Mouse (Mus musculus) kidney, embryonic 16.5 days (tissue): ENCODE results near the gene Armc9. TPM values are rescaled to one million over a fixed set of nuclear protein-coding genes. Genes with fewer than 3 reads are reported as not detected.

Experiments used
- ATAC-seq: fragments of 200-750 bp; cut with Nextera tagmentation; 2 replicates; pipeline ENCODE4 v1.8.0; 2017; ENCODE audit warnings: moderate TSS enrichment; ENCODE audit not compliant: low FRiP score, low TSS enrichment
- H3K27ac ChIP-seq: fragments of 300-500 bp; sonication (generic); 2 replicates; pipeline ENCODE4 v1.5.1; 2014; ENCODE audit warnings: low read length
- H3K27me3 ChIP-seq: fragments of 300-500 bp; sonication (generic); 2 replicates; pipeline ENCODE4 v1.6.1; 2014; ENCODE audit warnings: low read length, control low read depth, mixed read lengths; ENCODE audit not compliant: insufficient read depth
- H3K36me3 ChIP-seq: fragments of 300-500 bp; sonication (generic); 2 replicates; pipeline ENCODE4 v1.6.1; 2014; ENCODE audit warnings: low read length, control low read depth, mixed read lengths; ENCODE audit not compliant: insufficient read depth
- H3K4me1 ChIP-seq: fragments of 300-500 bp; sonication (generic); 2 replicates; pipeline ENCODE4 v1.6.1; 2014; ENCODE audit warnings: low read length, control low read depth, mixed read lengths; ENCODE audit not compliant: insufficient read depth
- H3K4me2 ChIP-seq: fragments of 300-500 bp; sonication (generic); replicated peaks from 2 replicates; pipeline ENCODE4 v1.6.1; 2014; ENCODE audit warnings: low read depth, low read length
- H3K4me3 ChIP-seq: fragments of 300-500 bp; sonication (generic); 2 replicates; pipeline ENCODE4 v1.5.1; 2014; ENCODE audit warnings: mild to moderate bottlenecking, low read length
- H3K9ac ChIP-seq: fragments of 300-500 bp; sonication (generic); replicated peaks from 2 replicates; pipeline ENCODE4 v1.6.1; 2014; ENCODE audit warnings: low read length
- H3K9me3 ChIP-seq: fragments of 300-500 bp; sonication (generic); 2 replicates; pipeline ENCODE4 v1.6.1; 2016; ENCODE audit warnings: low read length, control low read depth
- WGBS: fragments of 180-500 bp; shearing (Covaris S2); extraction: QIAGEN DNeasy Blood & Tissue Kit; methylation state at CpG from one replicate; pipeline ENCODE4 v1.1.7; 2014; 5-methylcytosine and 5-hydroxymethylcytosine counted together
- polyA plus RNA-seq: library from polyadenylated mRNA; unstranded; fragments of >200 nt; fragmentation: Nextera tagmentation; extraction: Ambion mirVana; gene quantifications from 2 replicates; pipeline ENCODE4 v1.2.1, GENCODE M21; 2015

Armc9 gene
- polyA plus RNA-seq, 1 experiment from 2014 or later, result 26.2 TPM

DNA sequence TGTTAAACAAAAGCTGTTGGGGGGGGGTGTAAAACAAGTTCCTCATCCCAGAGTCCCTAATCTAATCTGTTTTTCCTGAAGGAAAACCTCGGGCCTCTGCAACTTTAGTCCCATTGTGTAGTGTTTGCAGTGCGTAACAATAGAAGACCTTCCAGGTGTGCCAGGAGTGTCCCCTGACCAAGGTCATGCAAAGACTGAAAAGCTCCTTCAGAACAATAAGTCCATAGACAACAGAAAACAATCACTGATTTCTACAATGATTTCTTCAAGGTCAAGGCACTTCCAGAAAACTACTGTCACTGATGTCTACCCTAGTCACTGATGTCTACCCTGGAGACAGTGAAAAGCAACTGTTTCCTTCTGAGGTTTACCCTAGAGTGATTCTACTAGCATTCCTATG lies 33.3 kb downstream of the Armc9 start:
- Histone ChIP-seq H3K27me3 (no peaks in the 10 kb centered on the region), H3K9me3 (no peaks in the 10 kb centered on the region), H3K4me2 (no peak overlapping the region), H3K4me1 (0 out of 2 replicates have a peak, but pooled peaks cover 3% of the 10 kb centered on the region), H3K4me3 (no peak overlapping the region), H3K27ac (peak overlapping the region; percentile 0), H3K9ac (no peak overlapping the region), H3K36me3 (no peaks in the 10 kb centered on the region)
- 54% methylated on average over 2 of the region's 2 CpGs for WGBS
- no peak for ATAC-seq

DNA sequence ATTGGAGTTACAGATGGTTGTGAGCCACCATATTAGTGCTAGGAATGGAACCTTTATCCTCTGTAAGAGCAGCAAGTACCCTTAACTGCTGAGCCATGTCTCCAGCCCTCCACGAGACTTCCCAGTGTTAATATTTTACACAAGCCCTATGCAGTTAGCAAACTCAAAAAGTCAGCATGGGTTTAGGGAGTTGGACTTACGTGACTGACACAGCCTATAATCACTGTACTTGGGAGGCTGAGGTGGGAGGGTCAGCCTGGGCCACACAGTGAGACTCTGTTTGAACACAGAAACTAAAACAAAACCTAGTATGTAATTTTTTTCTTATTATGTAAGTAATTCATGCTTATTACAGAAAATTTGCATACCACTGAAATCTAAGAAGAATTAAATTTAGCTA lies 33.7 kb downstream of the Armc9 start:
- Histone ChIP-seq H3K4me2 (no peak overlapping the region), H3K4me3 (no peak overlapping the region), H3K9me3 (no peaks in the 10 kb centered on the region), H3K27me3 (no peaks in the 10 kb centered on the region), H3K9ac (no peak overlapping the region), H3K36me3 (no peaks in the 10 kb centered on the region), H3K27ac (peak overlapping the region; percentile 0), H3K4me1 (0 out of 2 replicates have a peak, but pooled peaks cover 3% of the 10 kb centered on the region)
- WGBS, result 56% methylated on average over 2 of the region's 2 CpGs
- peak; percentile 68; the same call in 1 of the 2 replicates for ATAC-seq

DNA sequence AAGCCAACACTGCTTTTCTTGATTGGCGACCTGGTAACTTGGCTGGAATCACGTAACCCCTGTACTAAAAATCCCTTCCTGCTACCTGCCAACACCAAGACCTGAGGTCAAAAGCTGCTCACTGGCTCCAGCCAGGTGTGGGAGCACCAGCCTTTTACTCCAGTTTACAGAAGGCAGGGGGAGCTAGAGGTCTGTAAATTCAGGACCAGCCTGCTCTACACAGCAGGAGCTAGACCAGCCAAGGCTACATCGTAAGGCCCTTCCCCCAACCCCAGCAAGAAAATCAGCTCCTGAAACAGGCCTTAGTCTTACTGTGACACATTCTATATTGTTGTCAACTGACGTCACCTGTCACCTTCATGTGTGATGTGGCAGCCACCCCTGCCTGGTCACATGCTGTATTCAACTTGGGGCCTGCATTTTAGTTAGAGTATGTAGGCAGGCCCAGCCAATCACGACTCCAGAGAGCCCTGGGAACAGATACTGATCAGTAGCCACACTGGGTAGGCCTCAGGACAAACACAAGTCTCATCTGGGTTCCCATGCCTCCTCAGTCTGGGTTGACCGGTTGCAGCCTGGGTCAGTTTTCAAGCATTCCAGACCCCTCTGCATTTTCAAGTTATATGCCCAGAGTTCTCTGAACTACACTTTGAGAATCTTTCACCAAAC lies 34.6 kb downstream of the Armc9 start:
- H3K4me3 ChIP-seq, result no peak overlapping the region
- 71% methylated on average over 6 of the region's 6 CpGs for WGBS
- no peak overlapping the region for H3K9ac ChIP-seq
- no peaks in the 10 kb centered on the region for H3K9me3 ChIP-seq
- H3K4me1 ChIP-seq, result 0 out of 2 replicates have a peak, but pooled peaks cover 3% of the 10 kb centered on the region
- H3K4me2 ChIP-seq, result no peak overlapping the region
- peak overlapping the region; percentile 0 for H3K27ac ChIP-seq
- ATAC-seq, result 0 out of 2 replicates have a peak, but pooled peaks have one; percentile 29
- no peaks in the 10 kb centered on the region for H3K36me3 ChIP-seq
- no peaks in the 10 kb centered on the region for H3K27me3 ChIP-seq

DNA sequence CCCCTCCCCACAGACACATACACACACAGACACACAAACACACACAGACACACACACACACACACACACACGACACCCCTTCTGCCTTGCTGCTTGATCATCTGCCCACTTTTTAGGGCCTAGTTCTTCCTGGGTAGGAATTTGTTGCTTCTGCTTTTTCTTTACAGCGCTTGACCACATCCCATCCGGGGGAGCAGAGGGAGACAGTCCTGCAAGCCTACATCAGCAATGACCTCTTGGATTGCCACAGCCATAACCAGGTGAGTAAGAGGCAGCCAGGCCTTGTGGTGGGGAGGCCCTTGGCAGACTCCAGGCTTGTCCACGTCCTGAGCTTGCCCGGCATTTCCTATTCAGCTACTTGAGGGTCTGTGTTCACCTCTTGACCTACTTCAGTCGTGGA lies 36.3 kb downstream of the Armc9 start:
- 0 out of 2 replicates have a peak, but pooled peaks cover 3% of the 10 kb centered on the region for H3K4me1 ChIP-seq
- no peaks in the 10 kb centered on the region for H3K27me3 ChIP-seq
- no peak overlapping the region for H3K27ac ChIP-seq
- 89% methylated on average over 6 of the region's 6 CpGs for WGBS
- H3K4me3 ChIP-seq, result no peak overlapping the region
- no peaks in the 10 kb centered on the region; the same call in 1 of the 2 replicates for H3K36me3 ChIP-seq
- no peak for ATAC-seq
- H3K9ac ChIP-seq, result no peak overlapping the region
- H3K9me3 ChIP-seq, result no peaks in the 10 kb centered on the region
- H3K4me2 ChIP-seq, result no peak overlapping the region

DNA sequence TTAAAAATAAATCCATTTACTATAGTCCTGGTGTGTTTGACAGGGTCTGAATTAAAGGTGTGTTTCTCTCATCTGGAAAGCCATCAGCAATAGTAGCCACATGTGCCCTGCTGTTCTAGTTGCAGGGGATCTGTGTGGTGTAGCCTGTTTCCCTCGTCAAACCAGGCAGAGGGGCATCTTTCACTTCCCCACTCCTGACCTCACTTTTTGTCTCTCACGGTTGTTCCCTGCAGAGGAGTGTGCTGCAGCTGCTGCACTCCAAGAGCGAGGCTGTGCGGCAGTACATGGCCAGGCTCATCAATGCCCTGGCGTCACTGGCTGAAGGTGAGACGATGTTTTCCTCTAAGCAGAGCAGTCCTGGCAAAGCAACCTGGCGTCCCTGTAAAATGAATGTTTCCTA lies 39.5 kb downstream of the Armc9 start:
- H3K4me2 ChIP-seq, result no peak overlapping the region
- no peaks in the 10 kb centered on the region for H3K9me3 ChIP-seq
- H3K4me3 ChIP-seq, result no peak overlapping the region
- peaks cover 10% of the 10 kb centered on the region for H3K36me3 ChIP-seq
- no peak for ATAC-seq
- no peaks in the 10 kb centered on the region for H3K27me3 ChIP-seq
- H3K9ac ChIP-seq, result no peak overlapping the region
- no peak overlapping the region for H3K27ac ChIP-seq
- H3K4me1 ChIP-seq, result no peaks in the 10 kb centered on the region
- 87% methylated on average over 7 of the region's 7 CpGs for WGBS

DNA sequence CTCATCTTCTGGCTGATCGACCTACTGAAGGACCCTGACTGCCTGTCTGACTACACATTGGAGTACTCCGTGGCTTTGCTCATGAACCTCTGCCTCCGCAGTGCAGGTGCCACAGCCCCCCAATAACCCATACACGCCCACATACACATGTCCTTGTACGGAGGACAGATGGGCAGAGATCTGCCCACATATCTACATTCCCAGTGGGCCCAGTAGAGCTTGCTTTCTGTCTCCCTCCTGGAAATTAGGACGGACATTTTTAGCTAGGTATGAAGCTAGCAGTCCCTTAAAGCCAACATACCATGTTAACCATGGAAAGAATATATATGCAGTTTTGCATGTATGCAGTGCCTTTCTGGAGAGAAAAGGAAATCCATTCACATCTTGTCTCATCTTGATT lies 43.7 kb downstream of the Armc9 start:
- H3K9me3 ChIP-seq, result no peaks in the 10 kb centered on the region
- no peak overlapping the region for H3K9ac ChIP-seq
- H3K4me1 ChIP-seq, result no peaks in the 10 kb centered on the region
- no peak overlapping the region for H3K27ac ChIP-seq
- H3K4me2 ChIP-seq, result no peak overlapping the region
- H3K36me3 ChIP-seq, result peaks cover 26% of the 10 kb centered on the region
- ATAC-seq, result no peak
- H3K4me3 ChIP-seq, result no peak overlapping the region
- H3K27me3 ChIP-seq, result no peaks in the 10 kb centered on the region
- WGBS, result 93% methylated on average over 6 of the region's 6 CpGs

DNA sequence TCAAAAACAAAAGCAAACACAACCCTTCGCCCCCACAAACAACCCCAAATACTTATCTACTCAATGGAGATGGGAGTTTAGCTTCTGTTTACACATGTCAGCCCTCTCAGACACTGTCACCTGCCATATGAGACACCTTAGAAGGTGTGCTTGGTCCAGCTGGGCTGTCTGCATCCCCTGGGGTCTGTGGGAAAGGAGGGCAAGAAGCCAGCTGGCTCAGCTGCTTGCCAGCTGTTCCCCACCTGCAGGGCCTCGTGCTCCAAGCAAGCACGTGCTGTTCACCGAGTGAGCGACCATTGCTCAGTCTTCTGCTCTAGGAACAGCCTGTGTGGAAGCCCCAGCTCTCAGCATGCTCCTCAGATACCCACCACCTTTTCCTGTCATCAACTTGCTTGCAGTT lies 44.4 kb downstream of the Armc9 start:
- no peaks in the 10 kb centered on the region for H3K4me1 ChIP-seq
- H3K27me3 ChIP-seq, result no peaks in the 10 kb centered on the region
- H3K36me3 ChIP-seq, result peaks cover 30% of the 10 kb centered on the region
- no peak overlapping the region for H3K4me2 ChIP-seq
- 87% methylated on average over 5 of the region's 5 CpGs for WGBS
- no peak overlapping the region for H3K4me3 ChIP-seq
- no peak overlapping the region for H3K9ac ChIP-seq
- H3K9me3 ChIP-seq, result no peaks in the 10 kb centered on the region
- no peak overlapping the region for H3K27ac ChIP-seq
- no peak for ATAC-seq

DNA sequence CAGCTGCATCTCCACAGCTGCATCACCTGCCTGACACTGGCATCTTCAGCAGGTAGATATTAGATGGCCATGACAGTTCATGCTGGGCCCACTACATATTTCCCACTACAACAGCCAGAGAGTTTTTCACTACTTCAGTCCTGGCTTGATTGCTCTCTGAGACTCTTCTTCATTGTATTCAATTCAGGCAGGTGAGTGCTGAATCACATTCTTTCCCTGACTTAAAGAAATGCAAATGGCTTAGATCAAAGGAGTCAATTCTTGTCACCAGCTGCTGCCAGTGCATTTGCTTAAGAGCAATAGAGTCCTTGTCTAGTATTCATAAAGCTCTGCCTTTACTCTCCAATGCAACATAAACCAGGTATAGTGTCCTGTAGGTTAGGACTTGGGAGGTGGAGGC lies 46.7 kb downstream of the Armc9 start:
- no peak for ATAC-seq
- H3K4me2 ChIP-seq, result no peak overlapping the region

DNA sequence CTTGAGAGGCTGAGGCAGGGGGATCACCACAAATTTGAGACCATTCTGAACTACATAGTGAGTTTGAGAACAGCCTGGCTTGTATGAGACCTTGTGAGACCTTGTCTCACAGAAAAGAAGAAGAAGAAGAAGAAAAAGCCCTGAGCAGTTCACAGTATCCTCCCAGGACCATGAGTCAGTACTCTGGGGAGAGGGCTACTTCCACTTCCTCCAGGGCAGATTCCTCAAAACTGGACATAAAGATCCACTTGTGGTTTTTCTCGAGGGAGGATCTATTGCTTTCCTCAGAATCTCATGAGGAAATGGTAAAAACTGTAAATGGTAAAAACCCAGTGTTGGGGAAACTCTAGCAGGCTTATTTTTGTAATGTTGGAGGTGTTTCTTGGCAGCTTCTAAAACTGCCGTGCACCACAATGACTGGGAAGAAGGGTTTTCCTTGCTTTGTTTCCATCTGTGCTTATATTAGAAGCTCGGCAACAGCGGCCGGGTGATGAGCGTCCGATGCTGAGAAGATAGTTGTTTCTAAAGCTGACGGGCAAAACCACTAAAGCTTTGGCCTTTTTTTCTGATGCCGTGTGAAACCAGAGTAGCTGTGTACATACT lies 48.1 kb downstream of the Armc9 start:
- no peak overlapping the region for H3K4me3 ChIP-seq
- H3K4me2 ChIP-seq, result no peak overlapping the region
- H3K9me3 ChIP-seq, result no peaks in the 10 kb centered on the region
- H3K27ac ChIP-seq, result no peak overlapping the region
- H3K27me3 ChIP-seq, result no peaks in the 10 kb centered on the region
- no peak overlapping the region for H3K9ac ChIP-seq
- no peak for ATAC-seq
- 90% methylated on average over 9 of the region's 9 CpGs for WGBS
- H3K4me1 ChIP-seq, result no peaks in the 10 kb centered on the region
- H3K36me3 ChIP-seq, result peaks cover 34% of the 10 kb centered on the region

More for the DNA sequence above, 46.7 kb downstream of the Armc9 start:
- no peaks in the 10 kb centered on the region for H3K9me3 ChIP-seq
- peaks cover 31% of the 10 kb centered on the region for H3K36me3 ChIP-seq
- H3K27me3 ChIP-seq, result no peaks in the 10 kb centered on the region
- no peak overlapping the region for H3K27ac ChIP-seq
- H3K4me3 ChIP-seq, result no peak overlapping the region
- H3K4me1 ChIP-seq, result no peaks in the 10 kb centered on the region
- no peak overlapping the region for H3K9ac ChIP-seq

DNA sequence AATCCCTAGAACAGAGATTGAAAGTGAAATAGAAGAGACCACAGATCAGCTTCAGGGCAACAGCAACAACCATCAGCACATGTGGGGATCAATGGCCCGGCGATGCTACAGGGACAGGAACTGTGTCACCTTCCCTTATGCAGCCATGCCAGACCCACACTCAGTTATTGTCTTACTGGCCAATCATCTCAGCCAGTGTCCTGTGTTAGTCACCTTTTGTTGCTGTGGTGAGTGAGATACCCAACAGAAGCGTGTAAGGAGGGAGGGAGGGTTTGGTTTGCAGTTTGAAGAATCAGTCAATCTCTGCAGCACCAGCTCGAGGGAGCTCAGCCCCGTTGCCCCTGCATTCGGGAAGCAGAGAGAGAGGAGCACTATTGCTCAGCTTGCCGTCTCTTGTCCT lies 56.1 kb downstream of the Armc9 start:
- no peaks in the 10 kb centered on the region for H3K4me1 ChIP-seq
- no peaks in the 10 kb centered on the region for H3K9me3 ChIP-seq
- H3K4me3 ChIP-seq, result no peak overlapping the region
- no peak overlapping the region for H3K27ac ChIP-seq
- no peak overlapping the region for H3K4me2 ChIP-seq
- H3K27me3 ChIP-seq, result no peaks in the 10 kb centered on the region
- WGBS, result 85% methylated on average over 7 of the region's 7 CpGs
- no peak overlapping the region for H3K9ac ChIP-seq
- peaks cover 21% of the 10 kb centered on the region for H3K36me3 ChIP-seq
- no peak for ATAC-seq
